Mouse (Mus musculus) heart, postnatal 14 days (tissue): Measurements from ENCODE around the gene Grin2d. TPM values are rescaled to one million over a fixed set of nuclear protein-coding genes. Genes with fewer than 3 reads are reported as not detected.
A peak's percentile ranks its signal among the peaks of the same experiment; 100 is the strongest.

Experiments
- DNase-seq, 2 experiments: peaks; one replicate each; pipeline ENCODE4 v3.0.0; 2021 to 2022
- intact Hi-C: fragments of 180-260 bp; cut with DNase I; formaldehyde crosslinking; loops from one replicate; pipeline ENCODE4 v1.15.1; 2025
- total RNA-seq, 2 experiments: library from RNA; stranded (reverse); gene quantifications; 2 replicates each; pipeline ENCODE4 v1.2.3; 2021

The Grin2d gene
- total RNA-seq, 2 experiments from 2014 or later: 0.34 to 0.41 TPM

DNA sequence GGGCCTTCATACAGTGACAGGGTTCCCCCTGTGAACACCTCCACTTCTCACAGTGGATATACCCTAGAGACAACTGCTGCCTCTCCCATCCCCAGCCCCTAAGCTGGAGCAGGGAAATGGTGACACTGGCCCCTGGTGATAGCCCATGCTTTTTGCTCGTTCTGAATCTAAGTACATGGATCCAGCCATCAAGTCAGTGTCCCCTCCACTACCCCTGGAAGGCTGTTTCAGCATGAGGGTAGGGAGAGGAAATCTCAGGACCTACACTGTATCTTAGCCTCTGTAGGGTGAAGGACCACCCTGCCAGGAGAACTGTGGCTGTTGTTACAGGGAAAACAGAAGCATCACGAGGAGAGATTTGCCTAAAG lies 62.2 kb downstream of the Grin2d start:
- intact Hi-C loops: loop anchor here (2.0 kb wide), 1 partner anchor 15 kb away; the partner anchor contains the start of gene Grwd1
- no peak for DNase-seq

DNA sequence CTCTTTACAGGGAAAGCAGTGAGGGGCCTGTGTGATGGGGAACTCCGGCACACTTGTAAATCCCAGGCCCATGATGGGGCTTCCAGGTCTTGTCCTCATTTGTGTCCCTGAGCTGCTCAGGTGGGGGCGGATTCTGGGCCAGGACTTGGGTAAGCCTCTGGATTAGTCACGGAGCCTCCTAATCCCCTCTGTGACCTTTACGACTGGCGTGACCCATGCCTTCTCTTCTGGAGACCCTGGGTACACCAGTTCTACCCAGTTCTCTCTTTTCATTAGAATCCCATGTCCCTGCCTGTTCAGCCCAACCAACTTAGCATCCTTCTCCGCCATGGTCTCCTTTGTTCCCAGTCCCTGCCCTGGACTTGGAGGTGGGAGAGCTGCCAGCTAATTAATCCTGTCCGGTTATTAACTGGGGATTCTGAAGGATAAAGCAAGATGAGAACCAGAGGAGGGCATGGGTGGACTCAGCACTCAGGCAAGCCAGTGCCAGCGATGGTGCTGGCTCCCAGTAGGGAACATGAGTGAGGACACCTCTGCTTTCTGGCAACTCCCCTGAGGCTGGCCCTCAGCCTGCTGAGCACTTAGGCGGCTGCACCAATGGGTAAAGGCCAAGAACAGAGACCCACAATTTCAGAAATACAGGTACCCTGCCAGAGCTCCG lies 62.7 kb downstream of the Grin2d start:
- intact Hi-C loops: loop anchor here (2.0 kb wide), 1 partner anchor 15 kb away; the partner anchor contains the start of gene Grwd1
- DNase-seq: no peak

DNA sequence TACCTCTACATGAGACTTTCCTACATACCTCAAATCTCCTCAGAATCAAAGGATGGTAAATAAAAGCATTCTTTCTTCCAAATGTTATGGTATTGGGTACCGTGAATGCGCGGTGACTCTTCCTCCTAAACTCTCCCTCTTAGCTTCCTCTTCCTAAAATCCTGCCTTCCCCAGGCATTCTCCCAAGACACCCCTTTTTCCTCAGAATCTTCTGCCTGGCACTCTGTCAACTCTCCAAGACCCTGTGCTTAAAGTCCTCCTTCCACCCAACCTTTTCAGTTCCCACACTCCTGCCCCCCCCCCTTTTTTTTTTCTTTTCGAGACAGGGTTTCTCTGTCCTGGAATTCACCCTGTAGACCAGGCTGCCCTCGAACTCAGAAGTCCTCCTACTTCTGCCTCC lies 63.3 kb downstream of the Grin2d start:
- no peak for DNase-seq
- intact Hi-C loops: loop anchor here (2.0 to 5.0 kb wide), 2 partner anchors 16 to 107 kb away; partner anchors contain the start of genes Ccdc114, Emp3 and Grwd1

DNA sequence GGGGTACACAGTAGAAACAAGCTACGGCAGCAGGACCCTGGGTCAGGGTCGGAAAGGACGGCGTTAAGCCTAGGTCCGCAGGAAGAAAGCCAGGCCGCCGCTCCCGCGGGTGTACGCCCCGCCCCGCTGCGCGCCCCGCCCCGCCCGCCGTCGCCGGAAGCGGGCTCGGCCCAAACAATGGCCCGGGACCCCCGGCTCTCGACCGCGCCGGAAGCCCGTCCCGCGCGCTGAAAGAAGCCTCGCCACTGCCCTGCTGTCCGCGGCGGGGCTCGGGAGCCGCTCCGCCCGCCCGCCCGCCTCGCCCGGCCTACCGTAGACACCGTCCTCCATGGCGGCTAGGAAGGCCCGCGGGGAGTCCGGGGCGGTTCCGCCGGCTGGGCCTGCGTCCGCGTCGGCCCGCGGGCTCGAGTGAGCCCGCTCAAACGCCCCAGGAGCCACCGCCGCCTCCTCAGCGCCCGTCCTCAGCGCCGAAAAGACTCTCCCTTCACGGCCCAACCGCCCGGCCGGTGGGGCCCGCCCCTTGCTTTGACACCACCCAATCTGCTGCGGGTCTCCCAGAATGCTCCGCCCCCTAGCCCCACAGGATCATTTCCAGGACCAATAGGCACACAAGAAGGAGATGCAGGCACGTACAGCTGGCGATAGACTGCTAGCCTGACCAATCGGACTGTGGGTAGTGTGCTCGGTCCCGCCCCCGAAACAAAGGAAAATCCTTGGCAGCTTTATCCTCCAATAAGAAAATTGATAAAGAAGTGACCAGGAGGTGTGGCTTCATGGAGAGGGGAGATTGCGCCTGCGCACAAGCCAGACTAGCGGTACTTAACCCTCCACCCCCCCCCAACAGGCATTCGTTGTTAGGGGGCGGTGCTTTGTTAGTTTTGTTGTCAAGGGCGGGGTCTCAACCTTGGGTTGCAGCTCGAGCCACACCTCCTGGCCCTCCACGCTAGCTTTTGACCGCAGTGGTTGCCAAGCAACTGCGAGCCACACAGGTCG lies 64.1 kb downstream of the Grin2d start, which contains the start of gene Cyth2:
Gene Cyth2, minus strand, starts transcription at position 795 of the 993 bp plus-strand sequence.
- intact Hi-C loops: loop anchor here (2.0 to 5.0 kb wide), 2 partner anchors 17 to 108 kb away; partner anchors contain the start of genes Ccdc114, Emp3 and Grwd1
- DNase-seq: peak; percentile 99

DNA sequence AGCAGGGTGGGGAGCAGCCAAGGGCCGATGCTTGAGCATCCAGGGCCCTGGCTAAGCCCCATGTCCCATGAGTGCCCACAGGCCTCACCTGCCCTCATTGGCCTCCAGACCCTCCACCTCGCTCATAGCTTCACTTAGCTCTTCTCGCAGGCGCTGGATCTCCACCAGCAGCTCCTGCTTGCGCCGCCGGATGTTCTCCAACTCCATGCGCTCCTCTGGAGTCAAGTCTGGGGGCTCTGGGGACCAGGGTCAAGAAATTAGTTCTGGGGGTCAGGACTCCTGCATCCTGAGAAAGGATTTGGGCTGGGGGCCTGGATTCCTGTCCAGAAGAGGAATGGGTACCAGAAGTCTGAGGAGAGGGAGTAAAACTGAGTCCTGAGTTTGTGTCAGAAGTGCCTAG lies 65.3 kb downstream of the Grin2d start:
- intact Hi-C loops: loop anchor here (5.0 kb wide), 1 partner anchor 109 kb away; the partner anchor contains the start of genes Ccdc114 and Emp3
- no peak for DNase-seq

DNA sequence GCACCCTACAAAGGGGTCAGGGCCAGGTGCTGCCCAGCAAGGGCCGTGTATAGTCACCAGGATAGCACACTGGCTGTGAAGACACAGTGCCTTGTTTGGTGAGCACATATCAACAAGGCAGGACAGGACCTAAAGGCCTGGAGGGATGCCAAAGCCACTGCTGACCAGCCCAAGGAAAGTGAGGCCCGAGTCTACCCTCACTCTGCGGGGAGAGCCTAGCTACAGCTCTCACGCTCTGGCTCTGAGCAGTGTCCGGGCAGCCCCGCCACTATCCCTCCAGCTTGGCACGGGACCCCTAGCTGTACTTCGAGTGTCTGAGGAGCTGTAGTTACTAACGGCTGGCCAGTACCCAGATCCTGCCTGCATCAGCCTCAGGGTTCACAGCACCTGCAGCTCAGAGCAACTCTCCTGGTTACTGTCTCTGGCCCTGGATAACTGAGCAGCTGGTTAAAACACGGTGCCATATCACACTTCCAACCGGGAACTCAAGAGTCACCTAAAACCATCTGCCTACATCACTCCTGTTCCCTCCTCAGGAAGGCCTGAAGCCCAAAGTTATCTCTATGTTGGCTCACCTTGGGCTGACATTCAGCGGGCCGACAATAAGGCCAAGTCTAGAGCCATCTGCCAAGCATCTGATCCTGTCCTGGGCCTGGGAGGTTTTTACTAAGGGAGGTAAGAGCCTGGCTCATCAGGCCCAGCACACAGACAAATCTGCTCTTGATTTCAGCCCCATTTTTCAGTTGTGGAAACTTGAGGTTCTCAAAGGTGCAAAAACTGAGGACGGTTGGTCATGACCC lies 68.7 kb downstream of the Grin2d start:
- intact Hi-C loops: loop anchor here (5.0 kb wide), 1 partner anchor 113 kb away; the partner anchor contains the start of genes Ccdc114 and Emp3

DNA sequence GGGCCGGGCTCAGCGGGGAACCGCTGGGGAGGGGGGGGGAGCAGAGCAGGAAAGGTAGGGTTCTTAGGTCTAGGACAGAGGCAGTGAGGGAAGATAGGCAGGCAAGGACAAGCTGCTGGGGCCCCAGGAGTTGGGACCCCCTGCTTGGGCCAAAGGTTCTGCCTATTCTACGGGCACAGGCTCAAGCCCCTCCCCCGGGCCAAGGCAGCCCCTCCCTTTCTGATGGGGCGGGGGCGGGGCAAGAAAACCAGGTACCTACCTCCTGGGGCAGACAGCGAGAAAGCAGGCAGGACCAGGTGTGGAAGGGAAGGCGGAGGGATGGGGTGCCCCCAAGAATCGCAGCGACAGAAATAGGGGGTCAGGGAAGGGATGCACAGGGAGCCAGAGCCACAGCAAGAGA lies 69.7 kb downstream of the Grin2d start:
- intact Hi-C loops: no loop called here
- DNase-seq: no peak

More for the DNA sequence above, 68.7 kb downstream of the Grin2d start:
- DNase-seq: no peak

DNA sequence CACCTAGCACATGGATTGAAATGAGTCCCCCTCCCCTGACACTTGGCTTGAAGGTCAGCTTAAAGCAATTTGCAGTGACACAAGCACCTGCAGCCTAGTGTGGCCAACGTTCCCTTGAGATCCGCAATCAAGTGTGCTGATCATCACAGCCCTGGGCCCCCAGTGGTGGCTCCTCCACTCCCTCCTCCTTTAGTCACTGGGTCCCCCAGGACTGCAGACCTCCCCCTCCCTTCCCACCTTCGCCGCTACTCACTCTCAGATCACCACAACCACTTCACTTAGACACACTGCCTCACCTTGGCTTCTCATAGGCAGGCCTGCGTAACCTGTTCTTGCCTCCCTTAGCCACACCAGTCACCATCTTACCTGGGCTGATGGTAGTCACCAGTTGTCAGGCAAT lies 72.2 kb downstream of the Grin2d start:
- DNase-seq: no peak
- intact Hi-C loops: no loop called here

DNA sequence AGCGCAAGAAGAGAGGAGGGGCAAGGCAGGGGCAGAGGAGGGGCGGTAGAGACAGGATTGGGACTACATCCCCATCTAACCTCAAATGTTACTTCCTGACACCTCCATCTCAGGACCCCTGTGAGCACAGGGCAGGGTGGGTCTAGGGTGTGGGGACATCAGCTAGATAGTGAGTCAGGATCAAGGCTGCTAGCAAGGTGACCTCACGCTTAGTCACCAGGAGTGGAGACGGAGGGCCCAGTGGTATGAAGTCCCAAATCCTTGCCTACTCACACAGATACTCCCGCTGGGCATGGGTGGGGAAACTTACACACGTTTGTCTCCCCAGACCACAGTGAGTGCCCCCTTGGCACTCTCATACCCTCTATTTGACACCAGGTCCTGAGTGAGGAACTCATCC lies 75.6 kb downstream of the Grin2d start:
- no peak for DNase-seq
- intact Hi-C loops: loop anchor here (5.0 kb wide), 1 partner anchor 130 kb away; no protein-coding TSS in a partner anchor

DNA sequence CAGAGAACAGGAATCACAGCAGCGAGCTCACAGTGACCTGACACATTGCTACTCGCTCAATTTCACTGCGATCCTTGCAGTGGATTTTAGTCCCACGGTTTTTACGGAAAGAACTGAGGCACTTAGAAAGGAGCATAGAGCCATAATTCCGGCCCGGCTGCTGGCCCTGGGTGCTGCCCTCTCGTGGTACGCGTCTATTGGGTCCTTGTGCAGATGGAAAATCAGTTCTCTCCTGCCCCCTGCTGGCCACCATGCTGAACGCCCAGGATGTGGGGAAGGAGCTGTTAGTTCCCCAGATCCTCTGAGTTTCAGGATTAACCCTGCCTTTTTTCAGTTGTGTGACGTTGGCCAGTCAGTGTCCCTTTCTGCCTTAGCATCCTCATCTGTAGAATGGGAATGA lies 76.8 kb downstream of the Grin2d start:
- intact Hi-C loops: loop anchor here (1.0 to 5.0 kb wide), 2 partner anchors 62 to 131 kb away; no protein-coding TSS in a partner anchor
- DNase-seq: peak; percentile 93 to 95

DNA sequence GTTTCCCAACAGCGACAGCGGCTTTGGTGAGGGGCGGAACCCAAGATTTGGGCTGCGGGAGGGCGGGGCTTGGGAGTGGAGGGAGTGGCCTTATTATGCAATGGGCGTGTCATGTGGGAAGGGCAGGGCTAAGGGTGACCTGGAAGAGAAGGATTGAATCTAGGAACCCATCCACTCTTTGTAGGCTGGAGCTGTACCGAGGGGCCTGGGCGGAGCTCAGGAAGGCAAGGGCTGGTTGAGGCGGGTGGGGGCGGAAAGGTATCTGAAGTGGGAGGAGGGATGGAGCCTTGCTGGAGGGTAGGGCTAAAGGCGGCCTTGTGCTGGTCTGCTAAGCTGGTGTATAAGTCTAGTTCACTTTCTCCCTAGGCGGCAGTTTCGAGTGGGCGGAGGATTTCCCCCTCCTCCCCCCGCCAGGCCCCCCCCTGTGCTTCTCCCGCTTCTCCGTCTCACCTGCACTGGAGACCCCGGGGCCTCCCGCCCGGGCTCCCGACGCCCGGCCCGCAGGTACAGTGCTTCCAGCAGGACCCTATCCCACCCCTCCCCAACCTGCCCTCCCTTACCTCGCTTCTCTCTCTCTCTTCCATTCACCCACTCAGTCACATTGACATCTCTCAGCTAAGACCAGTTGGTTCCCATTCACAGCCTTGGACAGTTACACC lies 77.5 kb downstream of the Grin2d start:
- DNase-seq: no peak
- intact Hi-C loops: loop anchor here (1.0 to 5.0 kb wide), 2 partner anchors 61 to 132 kb away; no protein-coding TSS in a partner anchor

DNA sequence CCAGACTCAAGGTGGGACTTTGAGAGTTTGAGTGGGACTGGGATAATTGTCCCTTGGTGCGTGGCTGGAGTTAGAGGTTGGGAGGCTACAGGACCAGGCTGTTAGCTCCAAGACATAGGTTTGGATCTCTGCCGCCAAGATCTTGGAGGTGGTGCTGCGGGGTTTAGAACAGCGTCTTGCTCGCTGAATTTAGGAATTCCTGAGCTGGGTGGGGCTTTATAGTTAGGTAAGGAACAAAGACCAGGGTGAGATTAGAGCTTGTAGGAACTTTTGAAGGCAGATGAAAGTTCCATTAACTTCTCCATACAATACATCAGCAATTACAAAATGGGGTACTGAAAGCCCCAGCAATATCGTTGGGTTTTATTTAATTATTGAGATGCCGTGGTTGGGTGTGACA lies 78.2 kb downstream of the Grin2d start:
- no peak for DNase-seq
- intact Hi-C loops: loop anchor here (5.0 kb wide), 1 partner anchor 132 kb away; no protein-coding TSS in a partner anchor

DNA sequence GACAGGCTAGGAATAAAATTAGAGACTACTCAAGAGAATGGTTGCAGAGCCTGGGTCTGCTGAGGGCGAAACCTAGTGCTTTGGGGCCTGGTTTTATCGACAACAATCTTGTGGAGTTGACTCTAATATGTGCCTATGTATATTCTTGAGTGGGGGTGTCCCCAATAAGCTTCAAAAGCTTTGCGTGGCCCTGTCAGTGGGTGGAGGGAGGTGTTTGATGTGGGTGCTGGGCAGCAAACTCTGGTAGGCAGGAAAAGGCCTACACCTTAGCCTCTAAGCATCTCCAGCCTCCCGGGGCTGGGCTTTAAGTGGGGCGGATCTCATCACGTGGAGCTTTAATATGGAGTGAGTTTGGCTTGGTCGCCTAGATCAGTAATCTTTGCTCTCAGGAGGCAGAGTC lies 79.2 kb downstream of the Grin2d start:
- DNase-seq: no peak
- intact Hi-C loops: no loop called here

DNA sequence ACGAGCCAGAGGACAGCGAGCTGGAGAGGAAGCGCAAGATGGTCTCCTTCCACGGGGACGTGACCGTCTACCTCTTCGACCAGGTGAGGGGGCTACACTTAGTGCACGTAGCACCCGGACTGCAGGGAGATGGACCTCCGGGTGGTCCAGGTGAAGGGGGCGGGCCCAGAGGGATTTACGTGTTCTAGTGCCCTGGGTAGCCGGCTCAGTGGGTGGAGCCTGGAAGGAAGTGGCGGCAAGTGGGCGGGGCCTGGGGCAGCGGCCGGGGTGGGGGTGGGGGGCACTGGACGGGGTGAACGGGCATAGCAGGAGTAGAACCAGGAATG lies 79.7 kb downstream of the Grin2d start:
- DNase-seq: no peak
- intact Hi-C loops: no loop called here

DNA sequence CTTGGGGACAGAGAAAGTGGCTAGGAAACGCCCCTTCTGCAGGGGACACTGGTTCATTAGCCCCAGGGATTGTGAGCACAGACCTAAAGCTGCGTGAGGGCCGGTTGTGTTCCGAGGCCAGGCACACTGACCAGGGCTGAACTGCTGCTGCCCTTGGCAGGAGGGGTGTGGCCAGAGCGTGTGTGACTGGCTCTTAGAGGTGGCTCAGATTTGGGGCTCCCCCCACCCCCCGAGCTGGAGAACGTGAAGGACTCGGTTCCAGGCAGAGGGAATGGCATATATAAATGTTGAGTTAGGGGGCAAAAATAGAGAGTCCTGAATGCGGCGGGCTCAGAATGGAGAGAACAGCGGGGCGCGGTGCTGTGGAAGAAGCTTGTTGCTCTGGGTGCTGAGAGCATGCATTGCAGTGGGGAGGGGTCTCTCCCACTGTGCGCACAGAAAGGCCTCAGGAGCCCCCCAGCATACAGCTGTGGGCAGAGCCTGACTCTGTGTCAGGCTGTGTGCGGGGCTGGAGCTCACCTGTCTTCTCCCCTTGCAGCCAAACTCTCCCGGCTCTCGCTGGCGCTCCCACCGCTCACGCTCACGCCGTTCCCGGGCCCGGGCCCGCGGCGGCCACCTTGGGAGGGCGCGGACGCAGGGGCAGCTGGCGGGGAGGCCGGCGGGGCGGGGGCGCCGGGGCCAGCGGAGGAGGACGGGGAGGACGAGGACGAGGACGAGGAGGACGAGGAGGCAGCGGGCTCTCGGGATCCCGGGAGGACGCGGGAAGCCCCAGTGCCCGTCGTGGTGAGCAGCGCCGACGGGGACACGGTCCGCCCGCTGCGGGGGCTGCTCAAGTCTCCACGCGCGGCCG lies 80.3 kb downstream of the Grin2d start:
- intact Hi-C loops: no loop called here
- no peak for DNase-seq

DNA sequence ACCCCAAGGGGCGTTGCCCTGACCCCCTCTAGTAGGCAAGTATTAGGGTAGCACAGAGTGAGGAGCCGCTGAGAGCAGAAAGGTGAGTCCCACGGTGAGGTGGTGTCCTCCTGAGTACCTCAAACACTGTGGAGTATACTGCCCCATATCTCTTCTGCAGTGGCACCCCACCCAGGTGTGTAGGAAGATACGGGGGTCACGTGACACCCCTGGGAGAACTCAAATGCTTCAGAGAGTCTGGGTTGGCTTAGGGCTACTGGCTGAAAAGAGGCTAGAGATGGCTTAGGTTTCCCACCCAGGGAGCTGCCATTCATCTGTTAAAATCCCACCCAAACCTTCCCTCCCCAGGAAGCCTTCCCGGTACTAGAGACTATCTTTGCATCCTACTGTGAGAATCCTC lies 81.2 kb downstream of the Grin2d start:
- intact Hi-C loops: no loop called here
- DNase-seq: no peak

DNA sequence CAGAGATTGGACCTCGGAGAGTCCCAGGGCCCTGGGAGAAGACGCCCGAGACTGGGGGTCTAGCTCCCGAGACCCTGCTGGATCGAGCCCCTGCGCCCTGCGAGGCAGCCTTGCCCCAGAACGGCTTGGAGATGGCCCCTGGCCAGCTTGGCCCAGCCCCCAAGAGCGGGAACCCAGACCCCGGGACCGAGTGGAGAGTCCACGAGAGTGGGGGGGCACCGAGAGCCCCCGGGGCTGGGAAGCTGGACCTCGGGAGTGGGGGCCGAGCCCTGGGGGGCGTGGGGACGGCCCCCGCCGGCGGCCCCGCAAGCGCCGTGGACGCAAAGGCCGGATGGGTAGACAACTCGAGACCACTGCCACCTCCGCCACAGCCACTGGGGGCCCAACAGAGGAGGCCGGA lies 83.2 kb downstream of the Grin2d start:
- intact Hi-C loops: no loop called here
- no peak for DNase-seq

DNA sequence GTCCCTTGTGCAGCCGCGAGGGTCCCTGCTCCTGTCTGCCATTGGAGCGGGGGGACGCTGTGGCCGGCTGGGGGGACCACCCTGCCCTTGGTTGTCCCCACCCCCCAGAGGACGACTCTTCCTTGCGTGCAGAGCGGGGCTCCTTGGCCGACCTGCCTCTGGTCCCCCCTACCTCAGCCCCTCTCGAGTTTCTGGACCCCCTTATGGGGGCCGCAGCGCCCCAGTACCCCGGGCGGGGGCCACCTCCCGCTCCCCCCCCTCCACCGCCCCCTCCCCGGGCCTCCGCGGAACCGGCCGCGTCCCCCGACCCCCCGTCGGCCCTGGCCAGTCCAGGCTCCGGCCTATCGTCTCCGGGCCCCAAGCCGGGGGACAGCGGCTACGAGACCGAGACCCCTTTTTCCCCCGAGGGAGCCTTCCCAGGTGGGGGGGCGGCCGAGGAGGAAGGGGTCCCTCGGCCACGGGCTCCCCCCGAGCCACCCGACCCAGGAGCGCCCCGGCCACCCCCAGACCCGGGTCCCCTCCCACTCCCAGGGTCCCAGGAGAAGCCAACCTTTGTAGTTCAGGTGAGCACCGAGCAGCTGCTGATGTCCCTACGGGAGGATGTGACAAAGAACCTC lies 84.1 kb downstream of the Grin2d start:
- intact Hi-C loops: no loop called here

More for the DNA sequence above, 84.1 kb downstream of the Grin2d start:
- no peak for DNase-seq
